In the genomic region with DNA sequence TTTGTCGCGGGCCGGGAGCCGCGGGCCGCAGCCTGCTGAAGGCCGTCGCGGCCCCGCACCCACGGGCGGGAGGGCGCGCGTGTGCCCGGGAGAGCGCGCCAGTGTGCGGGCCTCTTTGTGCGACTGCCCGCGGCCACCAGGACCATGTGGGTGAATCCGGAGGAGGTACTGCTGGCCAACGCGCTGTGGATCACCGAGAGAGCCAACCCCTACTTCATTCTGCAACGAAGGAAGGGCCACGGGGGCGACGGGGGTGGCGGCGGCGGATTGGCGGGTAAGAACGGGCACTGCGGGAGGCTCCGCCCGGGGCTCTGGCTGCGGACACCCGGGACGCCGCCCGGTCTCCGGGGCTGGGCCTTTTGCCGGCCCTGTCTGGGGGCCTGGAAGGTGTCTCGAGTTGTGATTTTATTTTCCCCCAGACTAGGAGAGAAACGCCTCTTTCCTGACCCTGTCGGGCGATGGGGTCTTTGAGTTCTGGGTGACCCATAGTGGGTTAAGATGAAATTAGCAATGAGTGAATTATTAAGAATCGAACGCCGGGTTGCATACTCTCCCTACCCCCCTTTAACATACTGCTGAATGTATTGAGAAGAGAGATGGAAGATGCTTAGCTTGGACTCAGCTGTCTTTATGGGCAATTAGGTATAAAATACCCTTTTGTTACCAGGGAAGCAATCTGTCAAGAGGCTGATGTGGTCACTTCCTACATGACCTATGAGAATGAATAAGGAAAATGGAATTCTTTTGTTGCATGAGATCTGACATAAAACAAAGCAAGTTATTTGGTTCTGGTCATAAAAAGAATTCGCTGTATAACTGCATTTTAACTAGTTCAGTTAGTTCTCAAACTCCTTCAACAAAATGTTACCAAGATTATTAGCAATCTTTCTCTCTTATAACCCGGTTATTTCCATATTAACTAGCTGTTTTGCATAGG, we compare ENCODE assay signal across 8 mouse cellular contexts. TPM values are rescaled to one million over a fixed set of nuclear protein-coding genes. Genes with fewer than 3 reads are reported as not detected.
A peak's percentile ranks its signal among the peaks of the same experiment; 100 is the strongest.
DNase-seq lines count a peak whose midpoint lies in the region; ATAC-seq and TF ChIP-seq lines count a peak whose summit lies in the region.

A gene (minus strand): TSS at position 240 of the 937 bp plus-strand sequence.

- peak within 1 kb of the TSS; percentile 98 for H3K9ac ChIP-seq in hindbrain, embryonic 13.5 days
- peak within 1 kb of the TSS; percentile 85 for H3K9ac ChIP-seq in lung, embryonic 16.5 days (ENCODE audit: low read length)

- H3K4me3 ChIP-seq in gastrocnemius, adult 2 months: peak within 1 kb of the TSS; percentile 71
- peak within 1 kb of the TSS; percentile 92 for H3K4me3 ChIP-seq in hindbrain, embryonic 13.5 days
- H3K4me3 ChIP-seq in lung, embryonic 16.5 days (ENCODE audit: low read length): peak within 1 kb of the TSS; percentile 71

- H3K27ac ChIP-seq in gastrocnemius, adult 2 months: peak within 1 kb of the TSS; percentile 78
- peak within 1 kb of the TSS; percentile 97 for H3K27ac ChIP-seq in hindbrain, embryonic 13.5 days
- peak within 1 kb of the TSS; percentile 75 for H3K27ac ChIP-seq in lung, embryonic 16.5 days (ENCODE audit: low read length)

- peak; percentile 65 for DNase-seq in adrenal gland, postnatal 10 days
- DNase-seq in cerebellum, postnatal 25 days: peak; percentile 73 to 75
- DNase-seq in gastrocnemius, adult 2 months: peak; percentile 59
- peak; percentile 56 to 59 for DNase-seq in layer of hippocampus, postnatal 36 days
- peak; percentile 14 for DNase-seq in ovary, postnatal 14 days (ENCODE audit: low spot score)
- DNase-seq in c-Kit-positive CD71-positive TER-119-positive erythroid progenitor cells, embryonic 14.5 days (ENCODE audit: low spot score): no peak

- intact Hi-C loops in gastrocnemius, adult 2 months (cut with DNase I): no loop called here

- peak within 1 kb of the TSS; percentile 67 for H3K4me2 ChIP-seq in hindbrain, embryonic 13.5 days
- H3K4me2 ChIP-seq in lung, embryonic 16.5 days (ENCODE audit: low read depth, low read length): peak within 1 kb of the TSS; percentile 74

- H3K4me1 ChIP-seq in hindbrain, embryonic 13.5 days (replicated peaks): peaks cover 38% of the 10 kb centered on the region
- H3K4me1 ChIP-seq in lung, embryonic 16.5 days (replicated peaks; ENCODE audit: control insufficient read depth, insufficient read depth, low read length): peaks cover 8% of the 10 kb centered on the region; the same call in 1 of the 2 replicates

- WGBS in hindbrain, embryonic 13.5 days: 1% methylated on average over 54 of the region's 54 CpGs
- 4% methylated on average over 36 of the region's 54 CpGs for WGBS in lung, embryonic 16.5 days

- ATAC-seq in hindbrain, embryonic 13.5 days (ENCODE audit: low FRiP score): peak; percentile 83
- peak; percentile 61 for ATAC-seq in lung, embryonic 16.5 days (ENCODE audit: low read depth)

- H3K27me3 ChIP-seq in hindbrain, embryonic 13.5 days: no peaks in the 10 kb centered on the region
- no peaks in the 10 kb centered on the region; the same call in 1 of the 2 replicates for H3K27me3 ChIP-seq in lung, embryonic 16.5 days (ENCODE audit: control insufficient read depth, insufficient read depth, low read depth, low read length)

- H3K36me3 ChIP-seq in hindbrain, embryonic 13.5 days: no peaks in the 10 kb centered on the region
- H3K36me3 ChIP-seq in lung, embryonic 16.5 days (ENCODE audit: control insufficient read depth, insufficient read depth, low read length): no peaks in the 10 kb centered on the region

- H3K9me3 ChIP-seq in hindbrain, embryonic 13.5 days: no peaks in the 10 kb centered on the region
- H3K9me3 ChIP-seq in lung, embryonic 16.5 days (ENCODE audit: control insufficient read depth, low read length): no peaks in the 10 kb centered on the region

- TF ChIP-seq CTCF in gastrocnemius, adult 2 months (IDR thresholded peaks at IDR 0.05): no peak

RNA-seq across cellular contexts. Expression of the gene that starts here (rescaled TPM):
- under 1 TPM; 0.45 to 0.57 TPM for total RNA-seq in adrenal gland, postnatal 10 days (2021)
- not detected for total RNA-seq in gastrocnemius, adult 2 months (2021)
- 6.9 and 7.3 TPM in 2 replicates for polyA plus RNA-seq in hindbrain, embryonic 13.5 days (2015; fragmentation: Nextera tagmentation; extraction: Ambion mirVana)
- total RNA-seq in layer of hippocampus, postnatal 36 days (2021): under 1 TPM; 0.75 to 0.83 TPM
- 0.23 and 0.89 TPM in 2 replicates for polyA plus RNA-seq in lung, embryonic 16.5 days (2015; fragmentation: Nextera tagmentation; extraction: Ambion mirVana)

Comparison
In these comparisons a context has a peak if more than half of its experiments do, and no peak if none do; other contexts are left out.
1. Peak in DNase-seq in adrenal gland, postnatal 10 days; RNA of the gene not detected or under 1 TPM.
2. Peak in DNase-seq, H3K4me3 ChIP-seq and H3K27ac ChIP-seq in gastrocnemius, adult 2 months; RNA of the gene not detected or under 1 TPM.
3. Peak in DNase-seq in layer of hippocampus, postnatal 36 days; RNA of the gene not detected or under 1 TPM.
4. Peak in ATAC-seq, H3K4me3 ChIP-seq, H3K27ac ChIP-seq, H3K9ac ChIP-seq and H3K4me2 ChIP-seq in lung, embryonic 16.5 days; RNA of the gene not detected or under 1 TPM.